Comparison of ENCODE assay signal across 29 mouse cellular contexts in genomic region chr15:90646326-90646725, GRCm38 (mm10). TPM values are rescaled to one million over a fixed set of nuclear protein-coding genes. Genes with fewer than 3 reads are reported as not detected.
DNase-seq lines count a peak whose midpoint lies in the region; ATAC-seq and TF ChIP-seq lines count a peak whose summit lies in the region.
"Had no signal": no experiment of that assay in that cellular context is flagged by ENCODE, and none has a peak within 500 bp of the region (broad histone marks: within the 10 kb centered on the region; RNA-seq: fewer than 3 reads in every experiment).

No protein-coding gene starts in this region.

- no peak for DNase-seq in forebrain, embryonic 10.5 days (ENCODE audit: extremely low spot score, low spot score)
- no peak for DNase-seq in forebrain, postnatal 0 days
- DNase-seq in hindbrain, postnatal 0 days (ENCODE audit: low spot score) = no peak
- no peak for DNase-seq in hindbrain, embryonic 10.5 days (ENCODE audit: low spot score)
- DNase-seq in Muller cell, postnatal 12 days (ENCODE audit: inconsistent ontology term) = peak; percentile 71
- DNase-seq in limb, embryonic 14.5 days (ENCODE audit: low spot score) = no peak
- DNase-seq in lung, postnatal 36 days = no peak
- DNase-seq: adrenal gland, postnatal 14 days; cerebellum, adult 11-12 months; cerebellum, adult 9-11 months; embryo, embryonic 11 days; gastrocnemius, postnatal 10 days; heart, postnatal 10 days; kidney, adult 2 months; kidney, postnatal 36 days; left cerebral cortex, postnatal 4 days; thymus, adult 2 months; thymus, postnatal 4 days had no signal

- TF ChIP-seq POLR2A in limb, embryonic 14.5 days (IDR thresholded peaks at IDR 0.05; ENCODE audit: borderline replicate concordance, extremely low read depth, insufficient read depth, insufficient read length) = no peak

- peak overlapping the region; percentile 53 for H3K27ac ChIP-seq in forebrain, embryonic 10.5 days
- H3K27ac ChIP-seq in forebrain, postnatal 0 days (ENCODE audit: low read depth, low read length) = no peak overlapping the region
- H3K27ac ChIP-seq in hindbrain, postnatal 0 days = no peak overlapping the region
- H3K27ac ChIP-seq in hindbrain, embryonic 10.5 days = no peak overlapping the region; the same call in 1 of the 2 replicates
- H3K27ac ChIP-seq in limb, embryonic 14.5 days (replicated peaks; ENCODE audit: low read depth, low read length) = peak overlapping the region; percentile 55; the same call in 1 of the 2 replicates
- H3K27ac ChIP-seq: embryonic facial prominence, embryonic 13.5 days; heart, embryonic 13.5 days; layer of hippocampus, adult 2 months; left cerebral cortex, adult 2 months; lung, embryonic 15.5 days; midbrain, embryonic 13.5 days; neural tube, embryonic 12.5 days had no signal

- H3K9ac ChIP-seq in forebrain, postnatal 0 days = no peak overlapping the region
- H3K9ac ChIP-seq in hindbrain, postnatal 0 days (replicated peaks; ENCODE audit: low read length) = no peak overlapping the region
- H3K9ac ChIP-seq in limb, embryonic 14.5 days (ENCODE audit: low read depth, low read length, severe bottlenecking) = no peak overlapping the region
- H3K9ac ChIP-seq: embryonic facial prominence, embryonic 13.5 days; heart, embryonic 13.5 days; lung, embryonic 15.5 days; midbrain, embryonic 13.5 days; neural tube, embryonic 12.5 days had no signal

- no peak for ATAC-seq in forebrain, postnatal 0 days
- ATAC-seq in hindbrain, postnatal 0 days = 0 out of 2 replicates have a peak, but pooled peaks have one; percentile 27
- ATAC-seq in limb, embryonic 14.5 days (ENCODE audit: low FRiP score, low read depth) = no peak
- ATAC-seq: forebrain, embryonic 16.5 days; inflammation-experienced regulatory T-cells, adult 6 months; midbrain, embryonic 13.5 days had no signal

- H3K4me2 ChIP-seq in forebrain, postnatal 0 days (ENCODE audit: low read depth) = no peak overlapping the region
- H3K4me2 ChIP-seq in hindbrain, postnatal 0 days (ENCODE audit: low read depth, low read length) = no peak overlapping the region
- H3K4me2 ChIP-seq in limb, embryonic 14.5 days (replicated peaks; ENCODE audit: low read depth, low read length, severe bottlenecking) = no peak overlapping the region
- H3K4me2 ChIP-seq: embryonic facial prominence, embryonic 13.5 days; heart, embryonic 13.5 days; liver, embryonic 11.5 days; lung, embryonic 15.5 days; midbrain, embryonic 13.5 days; neural tube, embryonic 12.5 days had no signal

- H3K4me3 ChIP-seq in forebrain, embryonic 10.5 days = no peak overlapping the region
- H3K4me3 ChIP-seq in forebrain, postnatal 0 days (ENCODE audit: low read depth, low read length) = no peak overlapping the region
- H3K4me3 ChIP-seq in hindbrain, postnatal 0 days (ENCODE audit: low read length) = no peak overlapping the region
- no peak overlapping the region for H3K4me3 ChIP-seq in hindbrain, embryonic 10.5 days
- H3K4me3 ChIP-seq in limb, embryonic 14.5 days (replicated peaks; ENCODE audit: low read length) = no peak overlapping the region
- H3K4me3 ChIP-seq: embryonic facial prominence, embryonic 13.5 days; erythroblast, embryonic 14.5 days; heart, embryonic 13.5 days; layer of hippocampus, adult 2 months; left cerebral cortex, adult 2 months; lung, embryonic 15.5 days; midbrain, embryonic 13.5 days; neural tube, embryonic 12.5 days had no signal

- H3K9me3 ChIP-seq in forebrain, embryonic 10.5 days = peaks cover 5% of the 10 kb centered on the region; the same call in 1 of the 2 replicates
- H3K9me3 ChIP-seq in forebrain, postnatal 0 days (ENCODE audit: low read length) = no peaks in the 10 kb centered on the region
- H3K9me3 ChIP-seq in hindbrain, postnatal 0 days (ENCODE audit: low read length) = no peaks in the 10 kb centered on the region
- H3K9me3 ChIP-seq in hindbrain, embryonic 10.5 days = peaks cover 5% of the 10 kb centered on the region; the same call in 1 of the 2 replicates
- H3K9me3 ChIP-seq in limb, embryonic 14.5 days (ENCODE audit: control insufficient read depth, low read length) = no peaks in the 10 kb centered on the region
- H3K9me3 ChIP-seq: embryonic facial prominence, embryonic 13.5 days; lung, embryonic 15.5 days; midbrain, embryonic 13.5 days; neural tube, embryonic 12.5 days had no signal

- H3K27me3 ChIP-seq in forebrain, embryonic 10.5 days (ENCODE audit: poor library complexity, severe bottlenecking) = no peaks in the 10 kb centered on the region
- no peaks in the 10 kb centered on the region for H3K27me3 ChIP-seq in forebrain, postnatal 0 days (ENCODE audit: insufficient read depth, low read length)
- H3K27me3 ChIP-seq in hindbrain, postnatal 0 days (ENCODE audit: insufficient read depth, low read length) = no peaks in the 10 kb centered on the region
- no peaks in the 10 kb centered on the region for H3K27me3 ChIP-seq in hindbrain, embryonic 10.5 days (ENCODE audit: insufficient read depth, poor library complexity, severe bottlenecking)
- no peaks in the 10 kb centered on the region for H3K27me3 ChIP-seq in limb, embryonic 14.5 days (ENCODE audit: control insufficient read depth, insufficient read depth, low read length)
- H3K27me3 ChIP-seq: embryonic facial prominence, embryonic 13.5 days; heart, embryonic 13.5 days; lung, embryonic 15.5 days; midbrain, embryonic 13.5 days; neural tube, embryonic 12.5 days had no signal

- WGBS in forebrain, embryonic 10.5 days = 56% methylated on average over 4 of the region's 4 CpGs
- 33% methylated on average over 4 of the region's 4 CpGs for WGBS in forebrain, postnatal 0 days
- 26% methylated on average over 4 of the region's 4 CpGs for WGBS in hindbrain, postnatal 0 days
- WGBS in hindbrain, embryonic 10.5 days = 49% methylated on average over 4 of the region's 4 CpGs
- WGBS in limb, embryonic 14.5 days = 71% methylated on average over 4 of the region's 4 CpGs

- no peak for TF ChIP-seq CTCF in forebrain, postnatal 0 days (IDR thresholded peaks at IDR 0.05; ENCODE audit: low read depth)
- no peak for TF ChIP-seq CTCF in hindbrain, postnatal 0 days (IDR thresholded peaks at IDR 0.05; ENCODE audit: low read depth)

- H3K36me3 ChIP-seq in forebrain, embryonic 10.5 days (replicated peaks) = no peaks in the 10 kb centered on the region
- H3K36me3 ChIP-seq in forebrain, postnatal 0 days (ENCODE audit: insufficient read depth) = no peaks in the 10 kb centered on the region
- H3K36me3 ChIP-seq in hindbrain, postnatal 0 days (ENCODE audit: insufficient read depth, low read length) = no peaks in the 10 kb centered on the region
- H3K36me3 ChIP-seq in hindbrain, embryonic 10.5 days = no peaks in the 10 kb centered on the region
- no peaks in the 10 kb centered on the region for H3K36me3 ChIP-seq in limb, embryonic 14.5 days (ENCODE audit: control insufficient read depth, insufficient read depth, low read length)
- H3K36me3 ChIP-seq: heart, embryonic 13.5 days; lung, embryonic 15.5 days; midbrain, embryonic 13.5 days; neural tube, embryonic 12.5 days had no signal

- H3K4me1 ChIP-seq in forebrain, embryonic 10.5 days = peaks cover 8% of the 10 kb centered on the region; the same call in 1 of the 2 replicates
- no peaks in the 10 kb centered on the region for H3K4me1 ChIP-seq in forebrain, postnatal 0 days (ENCODE audit: insufficient read depth)
- no peaks in the 10 kb centered on the region for H3K4me1 ChIP-seq in hindbrain, postnatal 0 days (ENCODE audit: insufficient read depth, low read length)
- H3K4me1 ChIP-seq in hindbrain, embryonic 10.5 days (replicated peaks) = 0 out of 2 replicates have a peak, but pooled peaks cover 4% of the 10 kb centered on the region
- H3K4me1 ChIP-seq in limb, embryonic 14.5 days (ENCODE audit: control insufficient read depth, insufficient read depth, low read length) = peaks cover 12% of the 10 kb centered on the region; the same call in 1 of the 2 replicates
- H3K4me1 ChIP-seq: lung, embryonic 15.5 days; midbrain, embryonic 13.5 days; neural tube, embryonic 12.5 days had no signal

RNA-seq across cellular contexts. Expression of gene Cpne8, which starts 32.9 kb away (rescaled TPM):
- 3.2 and 3.3 TPM in 2 replicates for polyA plus RNA-seq in forebrain, embryonic 10.5 days (2016; fragmentation: Nextera tagmentation; extraction: Ambion mirVana)
- 21.8 and 22.3 TPM in 2 replicates for total RNA-seq in forebrain, postnatal 0 days (2014; rRNA removed)
- polyA plus RNA-seq in forebrain, postnatal 0 days (2015; fragmentation: Nextera tagmentation; extraction: Ambion mirVana) = 18.4 and 24.4 TPM in 2 replicates
- total RNA-seq in hindbrain, postnatal 0 days (2014; rRNA removed) = 15.3 and 16.8 TPM in 2 replicates
- 28.1 and 29.1 TPM in 2 replicates for polyA plus RNA-seq in hindbrain, postnatal 0 days (2015; fragmentation: Nextera tagmentation; extraction: Ambion mirVana)
- polyA plus RNA-seq in hindbrain, embryonic 10.5 days (2016; fragmentation: Nextera tagmentation; extraction: Ambion mirVana) = 3.8 and 3.9 TPM in 2 replicates
- 15.5 and 16.2 TPM in 2 replicates for polyA plus RNA-seq in limb, embryonic 14.5 days (2012; rRNA removed)
- polyA plus RNA-seq in limb, embryonic 14.5 days (2014; fragmentation: Nextera tagmentation; extraction: Ambion mirVana) = 18.4 and 18.9 TPM in 2 replicates

Comparison
In these comparisons a context has a peak if more than half of its experiments do, and no peak if none do; other contexts are left out.
1. H3K27ac ChIP-seq: peak in forebrain, embryonic 10.5 days (single experiment) and limb, embryonic 14.5 days (single experiment); none in forebrain, postnatal 0 days (single experiment), hindbrain, postnatal 0 days (single experiment) and hindbrain, embryonic 10.5 days (single experiment).